Mouse (Mus musculus): ENCODE data around the gene Akap4. TPM values are rescaled to one million over a fixed set of nuclear protein-coding genes. Genes with fewer than 3 reads are reported as not detected.

Akap4 gene
- polyA plus RNA-seq (2015; fragmentation: Nextera tagmentation; extraction: Ambion mirVana), result not detected in 2 replicates

GRCm38 (mm10) chrX:7067219-7067618, at the start of gene Akap4:
Akap4 (plus strand) TSS chrX:7067519.
- WGBS, result 94% methylated on average over 1 of the region's 1 CpGs
- no peak for ATAC-seq (ENCODE audit: low read depth)

GRCm38 (mm10) chrX:7041519-7041918, 25.8 kb upstream of the Akap4 start, which contains the start of gene Ccnb3:
Ccnb3 (minus strand) TSS chrX:7041619.
- no peak within 1 kb of the TSS for H3K27ac ChIP-seq (ENCODE audit: low read length)
- H3K27me3 ChIP-seq (ENCODE audit: control insufficient read depth, insufficient read depth, low read depth, low read length), result no peaks in the 10 kb centered on the region
- H3K4me1 ChIP-seq (replicated peaks; ENCODE audit: control insufficient read depth, insufficient read depth, low read length), result no peaks in the 10 kb centered on the region
- H3K36me3 ChIP-seq (ENCODE audit: control insufficient read depth, insufficient read depth, low read length), result no peaks in the 10 kb centered on the region
- ATAC-seq (ENCODE audit: low read depth), result no peak
- WGBS, result 94% methylated on average over 19 of the region's 19 CpGs
- no peak within 1 kb of the TSS for H3K4me3 ChIP-seq (ENCODE audit: low read length)
- H3K9me3 ChIP-seq (ENCODE audit: control insufficient read depth, low read length), result no peaks in the 10 kb centered on the region
- no peak within 1 kb of the TSS for H3K9ac ChIP-seq (ENCODE audit: low read length)
- no peak within 1 kb of the TSS for H3K4me2 ChIP-seq (ENCODE audit: low read depth, low read length)

More at GRCm38 (mm10) chrX:7067219-7067618, at the start of gene Akap4:
- Histone ChIP-seq H3K27me3 (ENCODE audit: control insufficient read depth, insufficient read depth, low read depth, low read length) (no peaks in the 10 kb centered on the region), H3K9me3 (ENCODE audit: control insufficient read depth, low read length) (peaks cover 5% of the 10 kb centered on the region; the same call in 1 of the 2 replicates), H3K4me1 (replicated peaks; ENCODE audit: control insufficient read depth, insufficient read depth, low read length) (no peaks in the 10 kb centered on the region), H3K9ac (ENCODE audit: low read length) (no peak within 1 kb of the TSS), H3K4me3 (ENCODE audit: low read length) (no peak within 1 kb of the TSS), H3K4me2 (ENCODE audit: low read depth, low read length) (no peak within 1 kb of the TSS), H3K27ac (ENCODE audit: low read length) (no peak within 1 kb of the TSS), H3K36me3 (ENCODE audit: control insufficient read depth, insufficient read depth, low read length) (no peaks in the 10 kb centered on the region)

DNA sequence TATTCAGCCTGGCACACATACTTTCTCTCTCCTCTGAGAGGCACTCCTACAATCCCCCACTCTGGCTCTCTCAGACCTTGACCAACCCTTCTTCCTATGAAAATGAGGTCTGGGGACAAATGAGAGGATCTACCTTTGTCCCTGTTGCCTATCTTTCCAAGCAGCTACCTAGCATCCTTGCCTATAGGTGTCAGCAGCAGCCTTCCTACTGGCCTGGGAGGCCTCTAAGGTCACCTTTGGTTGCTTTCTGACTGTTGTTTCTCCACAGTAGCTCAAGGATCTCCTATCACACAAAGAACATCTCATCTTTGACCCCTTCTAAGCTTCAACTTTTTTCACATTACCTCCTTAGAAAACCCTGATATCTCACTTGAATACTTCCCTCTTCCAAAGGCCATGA, 10.3 kb upstream of the Akap4 start:
- Histone ChIP-seq H3K4me1 (replicated peaks; ENCODE audit: control insufficient read depth, insufficient read depth, low read length) (no peaks in the 10 kb centered on the region), H3K36me3 (ENCODE audit: control insufficient read depth, insufficient read depth, low read length) (no peaks in the 10 kb centered on the region), H3K27ac (ENCODE audit: low read length) (no peak overlapping the region), H3K27me3 (ENCODE audit: control insufficient read depth, insufficient read depth, low read depth, low read length) (no peaks in the 10 kb centered on the region), H3K4me3 (ENCODE audit: low read length) (no peak overlapping the region), H3K4me2 (ENCODE audit: low read depth, low read length) (no peak overlapping the region), H3K9ac (ENCODE audit: low read length) (no peak overlapping the region), H3K9me3 (ENCODE audit: control insufficient read depth, low read length) (no peaks in the 10 kb centered on the region)
- ATAC-seq (ENCODE audit: low read depth), result no peak

DNA sequence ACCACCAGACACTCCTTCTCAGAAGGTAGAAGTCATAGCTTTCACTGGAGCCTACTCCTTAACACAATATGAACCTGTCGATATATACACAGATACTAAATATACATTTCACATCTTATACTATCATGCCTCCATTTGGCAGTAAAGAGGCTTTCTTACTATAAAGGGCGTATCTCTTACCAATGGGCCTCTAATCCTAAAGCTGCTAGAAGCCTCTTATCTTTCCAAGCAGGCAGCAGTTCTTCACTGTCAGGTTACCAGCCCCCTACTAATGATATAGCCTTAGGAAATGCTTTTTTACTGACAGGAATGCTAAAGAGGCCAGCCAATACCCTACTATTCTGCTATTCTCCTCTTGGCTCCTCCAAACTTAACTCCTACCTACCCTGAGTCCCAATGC, 9.7 kb upstream of the Akap4 start:
- Histone ChIP-seq H3K9ac (ENCODE audit: low read length) (no peak overlapping the region), H3K27me3 (ENCODE audit: control insufficient read depth, insufficient read depth, low read depth, low read length) (no peaks in the 10 kb centered on the region), H3K4me3 (ENCODE audit: low read length) (no peak overlapping the region), H3K36me3 (ENCODE audit: control insufficient read depth, insufficient read depth, low read length) (no peaks in the 10 kb centered on the region), H3K9me3 (ENCODE audit: control insufficient read depth, low read length) (no peaks in the 10 kb centered on the region), H3K4me1 (replicated peaks; ENCODE audit: control insufficient read depth, insufficient read depth, low read length) (no peaks in the 10 kb centered on the region), H3K27ac (ENCODE audit: low read length) (no peak overlapping the region), H3K4me2 (ENCODE audit: low read depth, low read length) (no peak overlapping the region)
- ATAC-seq (ENCODE audit: low read depth), result no peak
- 62% methylated on average over 2 of the region's 2 CpGs for WGBS

DNA sequence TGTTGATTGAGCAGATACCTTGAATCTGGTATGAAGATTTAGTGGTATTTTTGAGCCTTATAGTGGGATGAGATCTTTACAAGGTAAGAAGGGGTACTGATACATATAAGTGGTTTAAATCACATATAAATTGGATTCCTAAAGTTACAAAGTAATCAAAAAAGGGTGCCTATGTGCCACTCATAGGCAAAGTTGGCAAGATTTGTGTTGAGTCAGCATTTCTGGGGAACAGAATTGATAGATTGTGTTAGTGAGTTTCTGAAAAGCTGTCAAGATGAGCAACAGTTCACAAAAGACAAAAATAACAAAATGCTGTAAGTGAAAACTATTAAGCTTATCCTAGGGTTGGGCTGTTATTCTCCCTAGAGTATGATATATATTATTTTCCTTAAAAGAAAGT, 3.2 kb upstream of the Akap4 start:
- Histone ChIP-seq H3K36me3 (ENCODE audit: control insufficient read depth, insufficient read depth, low read length) (no peaks in the 10 kb centered on the region), H3K9ac (ENCODE audit: low read length) (no peak overlapping the region), H3K27ac (ENCODE audit: low read length) (no peak overlapping the region), H3K4me1 (replicated peaks; ENCODE audit: control insufficient read depth, insufficient read depth, low read length) (no peaks in the 10 kb centered on the region), H3K27me3 (ENCODE audit: control insufficient read depth, insufficient read depth, low read depth, low read length) (no peaks in the 10 kb centered on the region), H3K9me3 (ENCODE audit: control insufficient read depth, low read length) (no peaks in the 10 kb centered on the region), H3K4me3 (ENCODE audit: low read length) (no peak overlapping the region), H3K4me2 (ENCODE audit: low read depth, low read length) (no peak overlapping the region)
- no peak for ATAC-seq (ENCODE audit: low read depth)

- H3K36me3 ChIP-seq (ENCODE audit: control insufficient read depth, insufficient read depth, low read length), result no peaks in the 10 kb centered on the region
- H3K9ac ChIP-seq (ENCODE audit: low read length), result no peak overlapping the region
- H3K4me1 ChIP-seq (replicated peaks; ENCODE audit: control insufficient read depth, insufficient read depth, low read length), result no peaks in the 10 kb centered on the region
- ATAC-seq (ENCODE audit: low read depth), result no peak
- peaks cover 5% of the 10 kb centered on the region; the same call in 1 of the 2 replicates for H3K9me3 ChIP-seq (ENCODE audit: control insufficient read depth, low read length)
- no peak overlapping the region for H3K4me2 ChIP-seq (ENCODE audit: low read depth, low read length)
- H3K27ac ChIP-seq (ENCODE audit: low read length), result no peak overlapping the region
- WGBS, result 49% methylated on average over 2 of the region's 2 CpGs
- no peaks in the 10 kb centered on the region for H3K27me3 ChIP-seq (ENCODE audit: control insufficient read depth, insufficient read depth, low read depth, low read length)
- H3K4me3 ChIP-seq (ENCODE audit: low read length), result no peak overlapping the region
Measured at GRCm38 (mm10) chrX:7068002-7068401, 683 bp downstream of the Akap4 start.

- Histone ChIP-seq H3K27ac (ENCODE audit: low read length) (no peak overlapping the region), H3K4me2 (ENCODE audit: low read depth, low read length) (no peak overlapping the region), H3K9me3 (ENCODE audit: control insufficient read depth, low read length) (no peaks in the 10 kb centered on the region), H3K4me3 (ENCODE audit: low read length) (no peak overlapping the region), H3K36me3 (ENCODE audit: control insufficient read depth, insufficient read depth, low read length) (no peaks in the 10 kb centered on the region), H3K27me3 (ENCODE audit: control insufficient read depth, insufficient read depth, low read depth, low read length) (no peaks in the 10 kb centered on the region), H3K9ac (ENCODE audit: low read length) (no peak overlapping the region), H3K4me1 (replicated peaks; ENCODE audit: control insufficient read depth, insufficient read depth, low read length) (no peaks in the 10 kb centered on the region)
- ATAC-seq (ENCODE audit: low read depth), result no peak
- WGBS, result 79% methylated on average over 6 of the region's 6 CpGs
Measured at GRCm38 (mm10) chrX:7079820-7080429, 12.6 kb downstream of the Akap4 start.

GRCm38 (mm10) chrX:7085878-7086277, 18.6 kb downstream of the Akap4 start:
- H3K4me1 ChIP-seq (replicated peaks; ENCODE audit: control insufficient read depth, insufficient read depth, low read length), result no peaks in the 10 kb centered on the region
- ATAC-seq (ENCODE audit: low read depth), result no peak
- H3K36me3 ChIP-seq (ENCODE audit: control insufficient read depth, insufficient read depth, low read length), result no peaks in the 10 kb centered on the region
- no peaks in the 10 kb centered on the region for H3K9me3 ChIP-seq (ENCODE audit: control insufficient read depth, low read length)
- no peak overlapping the region for H3K9ac ChIP-seq (ENCODE audit: low read length)
- no peak overlapping the region for H3K4me3 ChIP-seq (ENCODE audit: low read length)
- no peak overlapping the region for H3K27ac ChIP-seq (ENCODE audit: low read length)
- H3K27me3 ChIP-seq (ENCODE audit: control insufficient read depth, insufficient read depth, low read depth, low read length), result no peaks in the 10 kb centered on the region
- no peak overlapping the region for H3K4me2 ChIP-seq (ENCODE audit: low read depth, low read length)
- 76% methylated on average over 1 of the region's 1 CpGs for WGBS

- ATAC-seq (ENCODE audit: low read depth), result no peak
- no peak overlapping the region for H3K27ac ChIP-seq (ENCODE audit: low read length)
- no peak overlapping the region for H3K9ac ChIP-seq (ENCODE audit: low read length)
- no peaks in the 10 kb centered on the region for H3K27me3 ChIP-seq (ENCODE audit: control insufficient read depth, insufficient read depth, low read depth, low read length)
- H3K4me3 ChIP-seq (ENCODE audit: low read length), result no peak overlapping the region
- no peaks in the 10 kb centered on the region for H3K9me3 ChIP-seq (ENCODE audit: control insufficient read depth, low read length)
- no peaks in the 10 kb centered on the region for H3K4me1 ChIP-seq (replicated peaks; ENCODE audit: control insufficient read depth, insufficient read depth, low read length)
- no peaks in the 10 kb centered on the region for H3K36me3 ChIP-seq (ENCODE audit: control insufficient read depth, insufficient read depth, low read length)
- no peak overlapping the region for H3K4me2 ChIP-seq (ENCODE audit: low read depth, low read length)
Measured at GRCm38 (mm10) chrX:7090323-7090722, 23.0 kb downstream of the Akap4 start.

GRCm38 (mm10) chrX:7102280-7102679, 35.0 kb downstream of the Akap4 start:
- no peak overlapping the region for H3K4me3 ChIP-seq (ENCODE audit: low read length)
- ATAC-seq (ENCODE audit: low read depth), result no peak

More at GRCm38 (mm10) chrX:7102280-7102679, 35.0 kb downstream of the Akap4 start:
- Histone ChIP-seq H3K27me3 (ENCODE audit: control insufficient read depth, insufficient read depth, low read depth, low read length) (no peaks in the 10 kb centered on the region), H3K27ac (ENCODE audit: low read length) (no peak overlapping the region), H3K36me3 (ENCODE audit: control insufficient read depth, insufficient read depth, low read length) (no peaks in the 10 kb centered on the region), H3K4me1 (replicated peaks; ENCODE audit: control insufficient read depth, insufficient read depth, low read length) (no peaks in the 10 kb centered on the region), H3K4me2 (ENCODE audit: low read depth, low read length) (no peak overlapping the region), H3K9me3 (ENCODE audit: control insufficient read depth, low read length) (no peaks in the 10 kb centered on the region), H3K9ac (ENCODE audit: low read length) (no peak overlapping the region)

Data from lung, embryonic 16.5 days (tissue).